Mouse (Mus musculus) gastrocnemius, adult 8-10 months (tissue): ENCODE measurements around the gene Pdlim7. TPM values are rescaled to one million over a fixed set of nuclear protein-coding genes. Genes with fewer than 3 reads are reported as not detected.

Source experiments
- DNase-seq, 2 experiments: peaks; one replicate each; pipeline ENCODE4 v3.0.0; 2022; ENCODE audit warnings: low spot score in 2 of 2
- total RNA-seq, 4 experiments: library from RNA; stranded (reverse); gene quantifications; 2 replicates each; pipeline ENCODE4 v1.2.4; 2022

Gene Pdlim7
- 100 to 1,000 TPM; 476 to 539 (median 493) TPM for total RNA-seq

GRCm38 (mm10) chr13:55513111-55513748 is at the start of gene Pdlim7:
Gene Pdlim7, minus strand, starts transcription at chr13:55513676.
- DNase-seq: peak; percentile 94 to 95

DNA sequence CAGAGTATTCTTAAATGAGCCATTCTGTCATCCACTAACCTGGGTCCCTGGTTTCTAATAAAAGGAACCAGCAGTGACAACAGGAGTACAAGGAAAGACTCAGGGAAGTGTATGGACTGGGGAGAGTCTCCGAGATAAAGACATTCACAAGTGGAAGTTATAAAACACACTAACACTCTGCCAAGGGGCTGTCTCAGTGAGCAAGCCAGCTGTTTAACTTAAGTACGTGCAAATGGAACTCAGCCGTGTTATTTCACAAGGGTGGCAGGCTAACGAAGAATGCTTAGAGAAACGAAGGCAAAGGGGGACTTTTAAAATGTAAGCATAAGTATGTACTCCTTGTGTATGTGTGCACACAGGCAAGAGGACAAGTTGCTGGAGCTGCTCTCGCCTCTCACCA is 44.0 kb upstream of the Pdlim7 start:
- no peak for DNase-seq

- DNase-seq: no peak
These were observed 42.4 kb upstream of the Pdlim7 start for GRCm38 (mm10) chr13:55555921-55556320.

- no peak for DNase-seq
These were observed 35.6 kb upstream of the Pdlim7 start for GRCm38 (mm10) chr13:55549061-55549460.

- no peak for DNase-seq
These were observed 35.0 kb upstream of the Pdlim7 start for GRCm38 (mm10) chr13:55548426-55548825.

GRCm38 (mm10) chr13:55547916-55548315 is 34.4 kb upstream of the Pdlim7 start:
- DNase-seq: peak in 1 of 2 experiments; percentile 25

DNA sequence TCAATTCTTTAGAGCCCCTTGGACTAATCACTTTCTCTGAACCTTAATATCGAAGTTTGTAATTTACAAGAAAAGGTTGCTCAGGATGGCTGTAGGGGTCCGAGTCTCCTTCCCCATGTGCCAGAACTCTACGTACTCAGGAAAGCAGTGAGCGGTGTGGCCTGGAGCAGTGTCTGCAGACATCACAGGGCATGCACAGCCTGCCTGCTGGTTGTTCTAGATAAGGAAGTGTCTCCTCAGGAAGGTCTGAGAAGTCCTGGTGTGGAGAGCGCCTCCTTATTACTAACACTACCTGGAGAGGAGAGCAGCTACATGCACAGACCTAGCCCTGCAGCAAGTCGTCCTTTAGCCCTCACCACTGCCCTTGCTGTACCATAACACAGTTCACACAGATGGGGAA is 31.3 kb upstream of the Pdlim7 start:
- DNase-seq: no peak

DNA sequence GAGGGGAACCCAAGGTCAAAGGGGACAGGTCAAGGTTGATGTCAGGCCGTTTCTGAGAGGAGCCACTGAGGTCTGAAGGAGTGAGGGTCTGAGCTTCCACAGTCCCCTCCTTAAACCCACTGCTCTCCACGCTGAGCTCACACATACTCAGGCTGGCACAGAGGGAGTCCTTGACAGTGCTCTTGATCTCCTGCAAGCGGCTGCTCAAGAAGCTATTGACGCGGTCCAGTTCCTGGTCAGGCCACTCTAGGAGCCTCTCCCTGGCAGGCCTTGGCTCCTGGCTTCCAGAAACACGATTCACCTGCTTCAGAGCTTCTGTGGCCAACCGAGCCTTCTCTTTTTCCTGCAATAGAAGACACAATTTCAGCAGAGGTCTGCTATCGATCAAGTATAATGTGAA is 30.0 kb upstream of the Pdlim7 start:
- DNase-seq: no peak

GRCm38 (mm10) chr13:55542891-55543290 is 29.4 kb upstream of the Pdlim7 start:
- no peak for DNase-seq

DNA sequence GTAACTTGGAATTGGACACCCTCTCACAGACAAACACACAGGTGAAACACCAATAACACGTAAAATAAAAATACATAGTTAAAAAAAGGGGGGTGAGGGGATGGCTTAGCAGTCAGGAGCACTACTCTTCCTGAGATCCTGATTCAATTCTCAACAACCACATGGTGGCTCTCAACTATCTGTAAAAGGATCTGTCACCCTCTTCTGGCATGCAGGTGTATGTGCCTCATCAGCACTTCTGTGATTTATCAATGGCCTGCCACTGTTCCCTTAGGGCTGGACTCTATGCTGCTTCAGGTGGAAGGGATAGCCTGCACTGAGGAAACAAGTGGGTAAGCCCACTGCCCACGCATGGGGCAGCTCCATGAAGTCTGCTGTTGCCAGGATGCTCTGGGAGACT is 27.5 kb upstream of the Pdlim7 start:
- no peak for DNase-seq

DNA sequence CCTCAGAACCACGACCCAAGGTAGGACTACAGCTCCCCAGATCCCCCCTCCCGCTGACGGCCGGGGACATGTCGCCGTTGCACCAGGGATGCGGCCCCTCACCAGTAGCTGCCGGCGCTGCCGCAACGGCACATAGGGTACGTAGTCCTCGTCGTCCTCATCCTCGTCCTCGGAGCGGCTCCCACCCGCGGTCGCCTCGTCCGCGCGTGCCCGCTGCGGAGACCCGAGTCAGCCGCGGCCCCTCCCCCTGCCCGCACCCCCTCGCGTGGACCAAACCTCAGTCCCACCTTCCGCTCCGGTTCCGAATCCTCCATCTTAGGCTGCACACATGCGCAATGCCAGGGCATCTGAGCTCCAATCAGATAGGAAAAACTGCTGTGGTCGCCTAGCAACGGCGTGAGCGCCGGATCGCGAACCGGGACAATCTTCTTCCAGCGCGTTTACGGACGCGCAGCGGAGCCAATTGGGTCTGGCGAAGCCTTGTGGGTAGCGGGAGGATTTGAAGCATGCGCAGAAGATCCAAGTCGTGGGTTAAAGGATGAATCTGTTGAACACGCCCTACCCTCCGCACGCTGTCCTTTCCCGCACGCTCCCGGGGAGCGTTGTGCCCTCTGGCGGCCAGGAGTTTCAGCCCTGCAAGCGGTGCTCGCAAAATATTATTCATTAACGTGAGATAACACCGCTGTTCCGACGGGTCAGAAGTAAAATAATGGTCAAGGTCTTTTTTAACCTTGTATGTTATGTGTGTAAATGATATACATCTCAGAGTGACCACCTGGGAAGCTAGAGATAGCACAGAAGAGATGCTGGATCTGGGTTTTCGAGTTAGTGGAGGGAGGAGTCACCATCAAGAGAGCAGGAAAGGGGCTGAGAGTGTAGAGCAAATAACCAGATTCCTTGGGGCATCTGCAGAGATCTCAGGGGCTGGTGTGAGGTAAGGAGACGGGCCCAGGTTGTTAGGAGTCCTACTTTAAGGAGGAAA is 23.0 kb upstream of the Pdlim7 start, which contains the start of gene Ddx41:
TSS of gene Ddx41 (minus strand) at position 465 of the 982 bp plus-strand sequence.
- DNase-seq: peak; percentile 100

GRCm38 (mm10) chr13:55535796-55536193 is 22.3 kb upstream of the Pdlim7 start:
- no peak for DNase-seq

GRCm38 (mm10) chr13:55535191-55535590 is 21.7 kb upstream of the Pdlim7 start:
- no peak for DNase-seq

DNA sequence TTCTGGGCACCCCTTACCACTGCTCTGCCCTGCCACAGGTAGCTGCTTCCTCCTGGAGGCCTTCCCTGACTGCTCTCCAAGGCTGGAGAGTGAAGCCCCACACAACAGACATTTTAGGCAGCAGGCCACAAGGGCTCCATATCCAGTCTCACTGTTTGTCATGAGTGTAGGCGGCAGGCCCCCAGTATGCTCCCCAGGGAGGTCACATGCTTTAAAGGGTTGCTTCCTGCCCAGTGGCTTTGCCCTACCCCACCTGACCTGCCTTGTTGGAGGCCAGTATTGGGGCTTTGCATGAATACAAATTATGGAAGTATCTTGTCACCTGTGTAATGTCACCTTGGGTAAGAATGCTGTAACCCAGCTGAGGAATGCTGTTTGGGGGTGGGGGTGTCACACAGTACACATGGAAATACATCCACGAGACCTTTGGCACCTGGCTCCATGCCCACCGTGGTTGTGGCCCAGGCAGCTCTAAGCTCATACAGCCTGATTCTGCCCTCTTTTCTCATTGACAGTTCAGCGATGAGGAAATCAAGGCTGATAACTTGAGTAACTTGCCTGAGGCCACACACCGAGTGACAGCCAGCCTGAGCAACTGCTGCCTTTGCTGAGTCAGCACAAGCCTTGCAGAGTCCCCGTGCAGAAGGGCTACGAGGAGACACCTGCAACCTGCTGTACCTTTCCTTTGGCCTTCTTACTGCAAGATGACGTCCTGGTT is 15.9 kb upstream of the Pdlim7 start, which contains the start of gene Dok3:
TSS of gene Dok3 (minus strand) at position 99 of the 718 bp plus-strand sequence.
- no peak for DNase-seq

DNA sequence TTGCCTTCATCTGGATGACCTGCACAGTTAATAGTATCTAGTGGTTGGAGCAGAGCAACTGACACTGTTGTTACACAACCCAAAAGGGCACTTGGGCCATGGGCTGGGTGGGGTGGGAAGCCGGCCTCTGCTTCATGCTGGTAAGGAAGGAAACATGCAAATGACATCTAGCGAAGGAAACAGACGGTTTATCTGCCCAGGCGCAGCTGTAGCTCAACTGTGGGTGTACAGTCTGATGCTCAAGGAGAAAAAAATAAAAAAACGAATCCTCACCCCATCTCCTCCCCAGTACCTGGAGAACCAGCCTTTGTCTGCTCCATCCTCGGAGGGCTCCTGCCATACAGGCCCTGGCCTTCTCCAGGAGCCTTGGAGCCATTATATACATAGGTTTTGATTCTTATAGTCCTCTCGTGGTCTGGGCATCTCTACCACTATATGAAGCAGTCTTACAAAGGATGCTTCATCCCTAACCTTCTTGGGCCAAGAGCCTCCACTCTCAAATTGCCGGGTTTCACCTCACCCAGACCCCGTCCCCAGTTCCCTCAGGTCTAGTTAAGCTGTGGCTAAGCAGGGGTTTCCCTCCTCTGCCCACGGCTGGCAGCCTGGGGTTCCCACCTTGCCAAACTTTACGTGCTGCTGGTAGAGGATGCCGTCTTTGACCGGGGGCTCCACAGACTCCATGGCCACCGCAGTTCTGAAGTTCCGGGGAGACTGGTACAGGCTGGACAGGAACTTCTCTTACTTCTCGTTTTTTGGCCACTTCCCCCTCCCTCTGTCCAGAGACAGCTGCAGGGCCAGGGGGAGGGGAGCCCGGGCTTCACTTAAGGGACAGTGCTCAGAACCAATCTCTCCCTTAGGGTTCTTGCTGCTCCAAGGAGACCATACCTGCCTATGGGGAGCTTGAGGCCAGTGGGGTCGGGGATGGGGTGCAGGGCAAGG is 14.6 kb upstream of the Pdlim7 start:
- no peak for DNase-seq

DNA sequence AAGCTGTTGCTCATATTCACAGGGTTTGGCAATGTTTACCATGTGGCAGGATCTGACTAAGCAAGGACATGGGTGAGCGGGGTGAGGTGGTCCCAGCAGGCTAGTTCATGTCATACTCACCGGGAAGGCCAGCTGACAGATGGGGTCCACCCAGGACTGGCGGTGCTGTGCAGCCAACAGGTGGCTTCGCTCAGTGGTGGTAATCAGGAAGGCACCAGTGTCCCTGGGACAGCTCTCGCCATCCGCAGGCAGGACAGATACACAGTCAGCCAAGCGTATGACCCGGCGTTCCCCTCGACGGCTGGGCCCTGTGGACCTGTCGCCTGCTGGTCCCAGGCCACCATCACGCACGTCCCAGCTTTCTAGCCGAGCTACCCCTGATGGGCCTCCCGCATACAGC is 13.7 kb upstream of the Pdlim7 start:
- no peak for DNase-seq

- DNase-seq: no peak
These were observed 12.5 kb upstream of the Pdlim7 start for GRCm38 (mm10) chr13:55525733-55526553.

DNA sequence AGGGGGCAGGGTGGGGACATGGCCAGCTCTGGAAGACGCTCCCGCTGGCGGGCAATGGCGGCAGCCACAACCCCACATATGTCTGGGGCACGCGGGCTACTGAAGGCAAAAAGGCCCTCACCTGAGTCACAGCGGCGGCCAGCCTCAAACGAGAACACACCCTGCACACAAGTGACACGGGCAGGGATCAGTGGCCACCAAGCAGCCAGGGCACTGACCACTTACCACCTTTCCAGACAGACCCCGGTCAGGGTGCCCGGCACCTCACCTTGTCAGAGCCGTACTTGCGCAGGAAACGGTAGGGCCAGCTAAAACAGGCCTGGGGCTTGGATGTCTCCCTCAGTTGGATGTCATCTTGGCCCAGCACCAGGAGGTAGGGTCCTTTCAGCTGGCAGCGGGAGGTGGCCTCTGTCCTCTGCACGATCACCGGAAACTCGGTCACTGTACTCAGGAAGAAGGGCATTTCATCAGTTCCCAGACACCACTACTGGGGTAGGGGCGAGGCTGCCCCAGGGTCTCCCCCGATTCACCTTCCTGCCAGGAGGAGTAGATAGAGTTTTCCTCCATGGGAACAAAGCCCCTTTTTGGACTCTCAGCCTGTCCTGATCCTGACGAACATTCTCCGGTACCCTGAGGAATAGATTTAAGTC is 10.6 kb upstream of the Pdlim7 start:
- no peak for DNase-seq

- DNase-seq: no peak
These were observed 9.8 kb upstream of the Pdlim7 start for GRCm38 (mm10) chr13:55523278-55523677.
